ENCODE assay signal across 22 mouse cellular contexts in genomic region chr3:111393127-111393526, GRCm38 (mm10).
DNase-seq lines count a peak whose midpoint lies in the region; ATAC-seq and TF ChIP-seq lines count a peak whose summit lies in the region.
"Had no signal": no experiment of that assay in that cellular context is flagged by ENCODE, and none has a peak within 500 bp of the region (broad histone marks: within the 10 kb centered on the region; RNA-seq: fewer than 3 reads in every experiment).

No protein-coding gene starts in this region.

- H3K4me3 ChIP-seq in hindbrain, embryonic 15.5 days, result no peak overlapping the region
- H3K4me3 ChIP-seq in hindbrain, embryonic 10.5 days, result no peak overlapping the region
- no peak overlapping the region for H3K4me3 ChIP-seq in forebrain, postnatal 0 days (ENCODE audit: low read depth, low read length)
- no peak overlapping the region for H3K4me3 ChIP-seq in lung, adult 2 months (replicated peaks; ENCODE audit: extremely low read depth, low read depth, low read length)
- H3K4me3 ChIP-seq: embryonic facial prominence, embryonic 12.5 days; liver, embryonic 15.5 days; megakaryocyte, embryonic 14.5 days had no signal

- ATAC-seq in hindbrain, embryonic 15.5 days (ENCODE audit: low FRiP score, low read depth), result 0 out of 2 replicates have a peak, but pooled peaks have one; percentile 38
- peak; percentile 53 for ATAC-seq in forebrain, postnatal 0 days
- ATAC-seq: activated CD4-positive, CD25-positive, alpha-beta regulatory T cell, adult 4 months; Patski had no signal

- no peak overlapping the region for H3K4me2 ChIP-seq in hindbrain, embryonic 15.5 days
- H3K4me2 ChIP-seq in forebrain, postnatal 0 days (ENCODE audit: low read depth), result no peak overlapping the region
- H3K4me2 ChIP-seq: embryonic facial prominence, embryonic 12.5 days; liver, embryonic 15.5 days had no signal

- H3K4me1 ChIP-seq in hindbrain, embryonic 15.5 days (replicated peaks), result no peaks in the 10 kb centered on the region
- H3K4me1 ChIP-seq in hindbrain, embryonic 10.5 days (replicated peaks), result no peaks in the 10 kb centered on the region
- no peaks in the 10 kb centered on the region for H3K4me1 ChIP-seq in forebrain, postnatal 0 days (ENCODE audit: insufficient read depth)
- H3K4me1 ChIP-seq in lung, adult 2 months (ENCODE audit: control insufficient read depth, insufficient read depth, low read length), result no peaks in the 10 kb centered on the region
- H3K4me1 ChIP-seq: embryonic facial prominence, embryonic 12.5 days; liver, embryonic 15.5 days; megakaryocyte, embryonic 14.5 days had no signal

- TF ChIP-seq POLR2A in lung, adult 2 months (IDR thresholded peaks at IDR 0.05; ENCODE audit: borderline replicate concordance, extremely low read depth, low read depth, low read length), result no peak

- no peaks in the 10 kb centered on the region for H3K9me3 ChIP-seq in hindbrain, embryonic 15.5 days
- no peaks in the 10 kb centered on the region for H3K9me3 ChIP-seq in hindbrain, embryonic 10.5 days
- no peaks in the 10 kb centered on the region for H3K9me3 ChIP-seq in forebrain, postnatal 0 days (ENCODE audit: low read length)
- H3K9me3 ChIP-seq: embryonic facial prominence, embryonic 12.5 days; liver, embryonic 15.5 days; megakaryocyte, embryonic 14.5 days had no signal

- H3K27me3 ChIP-seq in hindbrain, embryonic 15.5 days, result no peaks in the 10 kb centered on the region
- no peaks in the 10 kb centered on the region for H3K27me3 ChIP-seq in hindbrain, embryonic 10.5 days (ENCODE audit: insufficient read depth, poor library complexity, severe bottlenecking)
- no peaks in the 10 kb centered on the region for H3K27me3 ChIP-seq in forebrain, postnatal 0 days (ENCODE audit: insufficient read depth, low read length)
- H3K27me3 ChIP-seq: embryonic facial prominence, embryonic 12.5 days; liver, embryonic 15.5 days; megakaryocyte, embryonic 14.5 days; Patski had no signal

- H3K27ac ChIP-seq in hindbrain, embryonic 15.5 days (replicated peaks), result no peak overlapping the region
- H3K27ac ChIP-seq in hindbrain, embryonic 10.5 days, result no peak overlapping the region
- no peak overlapping the region for H3K27ac ChIP-seq in forebrain, postnatal 0 days (ENCODE audit: low read depth, low read length)
- H3K27ac ChIP-seq: embryonic facial prominence, embryonic 12.5 days; liver, embryonic 15.5 days had no signal

- no peaks in the 10 kb centered on the region for H3K36me3 ChIP-seq in hindbrain, embryonic 15.5 days
- no peaks in the 10 kb centered on the region for H3K36me3 ChIP-seq in hindbrain, embryonic 10.5 days
- no peaks in the 10 kb centered on the region for H3K36me3 ChIP-seq in forebrain, postnatal 0 days (ENCODE audit: insufficient read depth)
- H3K36me3 ChIP-seq: embryonic facial prominence, embryonic 12.5 days; liver, embryonic 15.5 days had no signal

- no peak for TF ChIP-seq CTCF in forebrain, postnatal 0 days (IDR thresholded peaks at IDR 0.05; ENCODE audit: low read depth)
- TF ChIP-seq CTCF in lung, adult 2 months (IDR thresholded peaks at IDR 0.05; ENCODE audit: insufficient read depth, low read length), result no peak

- DNase-seq in hindbrain, embryonic 10.5 days (ENCODE audit: low spot score), result no peak
- DNase-seq in embryo, embryonic 11 days, result peak; percentile 1
- peak; percentile 25 for DNase-seq in forebrain, postnatal 0 days
- DNase-seq in retina, postnatal 1 day, result peak; percentile 56
- no peak for DNase-seq in adipocyte (ENCODE audit: low spot score)
- no peak for DNase-seq in lung, adult 2 months
- DNase-seq: adrenal gland, postnatal 25 days; cerebellum, postnatal 14 days; gastrocnemius, postnatal 10 days; heart, adult 18-20 months; kidney, adult 2 months; kidney, postnatal 25 days; layer of hippocampus, adult 9-11 months; lung, postnatal 10 days; spleen, adult 18-20 months; thymus, adult 18-20 months had no signal

- no peak overlapping the region for H3K9ac ChIP-seq in hindbrain, embryonic 15.5 days
- no peak overlapping the region for H3K9ac ChIP-seq in forebrain, postnatal 0 days
- H3K9ac ChIP-seq: embryonic facial prominence, embryonic 12.5 days; liver, embryonic 15.5 days had no signal

Comparison
In these comparisons a context has a peak if more than half of its experiments do, and no peak if none do; other contexts are left out.
1. DNase-seq: peak in embryo, embryonic 11 days (single experiment), forebrain, postnatal 0 days (single experiment) and retina, postnatal 1 day (single experiment); none in hindbrain, embryonic 10.5 days (single experiment), adipocyte (single experiment) and lung, adult 2 months (single experiment).